Mouse (Mus musculus) CH12.LX (cell line): ENCODE data around the gene Dhodh. TPM values are rescaled to one million over a fixed set of nuclear protein-coding genes. Genes with fewer than 3 reads are reported as not detected.
A peak's percentile ranks its signal among the peaks of the same experiment; 100 is the strongest.

ENCODE experiments used
- DNase-seq: peaks from one replicate; pipeline ENCODE4 v3.0.0-alpha.2; 2013; ENCODE audit errors: extremely low read depth
- H3K27ac ChIP-seq: 2 replicates; pipeline ENCODE4 v1.5.1; 2012; ENCODE audit warnings: low read depth, mild to moderate bottlenecking, control low read depth, moderate library complexity; ENCODE audit not compliant: insufficient read depth
- H3K27me3 ChIP-seq: replicated peaks from 2 replicates; pipeline ENCODE3; 2012; ENCODE audit warnings: inconsistent platforms
- H3K36me3 ChIP-seq, 2 experiments: replicated peaks in 1 of 2; 2 replicates each; pipeline versions ENCODE3 to v1.6.1; 2012; ENCODE audit warnings: inconsistent platforms in 1 of 2, low read length in 1 of 2, mild to moderate bottlenecking in 1 of 2, mixed read lengths in 1 of 2, moderate library complexity in 1 of 2; ENCODE audit not compliant: control insufficient read depth in 1 of 2, insufficient read depth in 1 of 2
- H3K4me1 ChIP-seq, 2 experiments: 2 replicates each; pipeline ENCODE4 v1.6.1; 2012; ENCODE audit warnings: inconsistent platforms in 1 of 2, moderate library complexity in 1 of 2; ENCODE audit not compliant: insufficient read depth in 2 of 2, control insufficient read depth in 1 of 2
- H3K4me2 ChIP-seq: 2 replicates; pipeline ENCODE4 v1.6.1; 2012; ENCODE audit warnings: low read depth, mild to moderate bottlenecking, control low read depth; ENCODE audit not compliant: poor library complexity, insufficient read depth, severe bottlenecking
- H3K4me3 ChIP-seq, 3 experiments: fragments of 150-350 bp in 1 of 3; sonication (generic) in 1 of 3; replicated peaks in 1 of 3; 2 replicates each; pipeline versions ENCODE3 to v1.5.1; 2011 to 2012; ENCODE audit warnings: low read depth in 2 of 3, low read length in 2 of 3, mild to moderate bottlenecking in 2 of 3, moderate library complexity in 2 of 3, control low read depth in 1 of 3, improper control_type of control experiment in 1 of 3, inconsistent platforms in 1 of 3, mixed read lengths in 1 of 3; ENCODE audit not compliant: poor library complexity in 1 of 3
- H3K79me2 ChIP-seq: replicated peaks from 2 replicates; pipeline ENCODE4 v1.6.1; 2012; ENCODE audit warnings: mild to moderate bottlenecking, moderate library complexity; ENCODE audit not compliant: control insufficient read depth, poor library complexity, insufficient read depth, severe bottlenecking; ENCODE audit errors: extremely low read depth
- H3K9ac ChIP-seq: 2 replicates; pipeline ENCODE4 v1.6.1; 2012; ENCODE audit warnings: low read depth, mild to moderate bottlenecking, control low read depth, moderate library complexity; ENCODE audit not compliant: insufficient read depth
- H3K9me3 ChIP-seq: replicated peaks from 2 replicates; pipeline ENCODE3; 2012; ENCODE audit warnings: low read length, inconsistent platforms, mixed read lengths
- CHD2 ChIP-seq: IDR thresholded peaks from 2 replicates; pipeline ENCODE4 v1.6.1; 2011; ENCODE audit warnings: low read length, improper control_type of control experiment
- CTCF ChIP-seq, 2 experiments: IDR thresholded peaks in 1 of 2; conservative IDR thresholded peaks in 1 of 2; 2 replicates each; pipeline ENCODE4 v1.5.1; 2011 to 2012; ENCODE audit warnings: low read depth in 2 of 2, low read length in 2 of 2, improper control_type of control experiment in 1 of 2, inconsistent platforms in 1 of 2, mild to moderate bottlenecking in 1 of 2, moderate library complexity in 1 of 2
- ELF1 ChIP-seq: IDR thresholded peaks from 2 replicates; pipeline ENCODE4 v1.6.1; 2014; ENCODE audit warnings: low read depth, mild to moderate bottlenecking, inconsistent platforms, low read length, improper control_type of control experiment
- EP300 ChIP-seq: IDR thresholded peaks from 2 replicates; pipeline ENCODE4 v1.6.1; 2011; ENCODE audit warnings: low read length, improper control_type of control experiment
- GABPA ChIP-seq: IDR thresholded peaks from 2 replicates; pipeline ENCODE4 v1.6.1; 2012; ENCODE audit warnings: low read depth, low read length, improper control_type of control experiment, inconsistent platforms; ENCODE audit not compliant: insufficient replicate concordance
- IRF4 ChIP-seq: IDR thresholded peaks from 2 replicates; pipeline ENCODE4 v1.6.1; 2014; ENCODE audit warnings: low read depth, mild to moderate bottlenecking, inconsistent platforms, low read length, improper control_type of control experiment
- JUN ChIP-seq: IDR thresholded peaks from 2 replicates; pipeline ENCODE4 v1.6.1; 2011; ENCODE audit warnings: low read depth, mild to moderate bottlenecking, low read length, improper control_type of control experiment, moderate library complexity; ENCODE audit not compliant: insufficient read depth
- JUND ChIP-seq: conservative IDR thresholded peaks from 2 replicates; pipeline ENCODE4 v1.6.1; 2011; ENCODE audit warnings: low read depth, low read length, improper control_type of control experiment
- MYC ChIP-seq: IDR thresholded peaks from 2 replicates; pipeline ENCODE4 v1.6.1; 2011; ENCODE audit warnings: low read depth, mild to moderate bottlenecking, improper control_type of control experiment, low read length
- NELFE ChIP-seq: IDR thresholded peaks from 2 replicates; pipeline ENCODE4 v1.6.1; 2011; ENCODE audit warnings: low read depth, low read length, improper control_type of control experiment
- POLR2A ChIP-seq: IDR thresholded peaks from 2 replicates; pipeline ENCODE4 v1.6.1; 2011; ENCODE audit warnings: low read depth, mild to moderate bottlenecking, improper control_type of control experiment, low read length
- ZNF384 ChIP-seq: IDR thresholded peaks from 2 replicates; pipeline ENCODE4 v1.6.1; 2012; ENCODE audit warnings: low read depth, low read length, improper control_type of control experiment, inconsistent platforms
- dilution Hi-C: fragments of 300-500 bp; cut with MboI; formaldehyde crosslinking; loops from 2 replicates; pipeline ENCODE4 v1.14.3; 2020; ENCODE audit warnings: low sequenced_read_pairs; ENCODE audit not compliant: extremely low pct_unique_long_range_greater_than_20kb, extremely low pct_ligation_motif_present
- in situ Hi-C: fragments of 300-500 bp; cut with MboI; formaldehyde crosslinking; loops from 3 replicates; pipeline ENCODE4 v1.14.3; 2019; ENCODE audit warnings: low sequenced_read_pairs, low pct_ligation_motif_present, low pct_unique_long_range_greater_than_20kb, mixed read lengths
- polyA plus RNA-seq: library from polyadenylated mRNA; unstranded; fragments of >175 nt; gene quantifications from 2 replicates; pipeline ENCODE4 v1.2.1, GENCODE M21; 2012; ENCODE audit warnings: low read depth; ENCODE audit not compliant: insufficient read length
- total RNA-seq, 2 experiments: library from RNA; depleted of rRNA; stranded (reverse); fragments of 300-350 nt in 1 of 2; fragments of >200 nt in 1 of 2; gene quantifications; 2 replicates each; pipeline ENCODE4 v1.2.3; 2012 to 2014

Dhodh gene
- total and polyA plus RNA-seq, 3 experiments: 37.8 to 43.6 (median 38.5) TPM

- Histone ChIP-seq H3K79me2 (no peaks in the 10 kb centered on the region), H3K4me2 (peak overlapping the region; percentile 68), H3K36me3 (peaks cover 4 to 16% of the 10 kb centered on the region in 2 experiments), H3K9me3 (no peaks in the 10 kb centered on the region), H3K27me3 (no peaks in the 10 kb centered on the region), H3K9ac (no peak overlapping the region), H3K4me1 (peaks cover 14 to 20% of the 10 kb centered on the region in 2 experiments; a peak in 3 of 4 replicates), H3K27ac (no peak overlapping the region), H3K4me3 (no peak overlapping the region)
- DNase-seq: peak; percentile 50
- in situ Hi-C loops (no loop called here), dilution Hi-C loops (no loop called here)
- TF ChIP-seq CHD2: no peak
- peak; percentile 81 for TF ChIP-seq JUND
- 0 out of 2 replicates have a peak, but pooled peaks have one; percentile 22 for TF ChIP-seq MYC
- TF ChIP-seq EP300: peak; percentile 69
- TF ChIP-seq CTCF (conservative IDR thresholded peaks at IDR 0.05 in 1 of 2, IDR thresholded peaks at IDR 0.05 in 1 of 2; ENCODE audit: low read depth in 2 of 2, low read length in 2 of 2): no peak
- no peak for TF ChIP-seq ELF1
- TF ChIP-seq JUN: peak; percentile 57
- TF ChIP-seq NELFE: peak; percentile 31; the same call in 1 of the 2 replicates
- peak; percentile 84 for TF ChIP-seq IRF4
- TF ChIP-seq ZNF384: no peak
- 0 out of 2 replicates have a peak, but pooled peaks have one; percentile 33 for TF ChIP-seq POLR2A
- no peak for TF ChIP-seq GABPA
Observed at GRCm38 (mm10) chr8:109542165-109542564, 66.3 kb downstream of the Dhodh start.

Other genes with a start within 250 kb of the Dhodh start
- 0.04 TPM in 1 of 2 replicates, not detected in the other for gene Pmfbp1, start 114.6 kb downstream of the Dhodh start, total RNA-seq (2012; rRNA removed)
- gene Pmfbp1, start 114.6 kb downstream of the Dhodh start, total RNA-seq (2014; rRNA removed): 0.07 TPM in 1 of 2 replicates, not detected in the other
- 0.07 and 0.11 TPM in 2 replicates for gene Pmfbp1, start 114.6 kb downstream of the Dhodh start, polyA plus RNA-seq
- 41.7 and 49.1 TPM in 2 replicates for gene Dhx38, start 42.8 kb downstream of the Dhodh start, total RNA-seq (2012; rRNA removed)
- gene Dhx38, start 42.8 kb downstream of the Dhodh start, total RNA-seq (2014; rRNA removed): 19.7 and 20.8 TPM in 2 replicates
- gene Dhx38, start 42.8 kb downstream of the Dhodh start, polyA plus RNA-seq: 51.0 and 56.0 TPM in 2 replicates
- 13.4 and 13.5 TPM in 2 replicates for gene Txnl4b, start 42.8 kb downstream of the Dhodh start, total RNA-seq (2012; rRNA removed)
- gene Txnl4b, start 42.8 kb downstream of the Dhodh start, total RNA-seq (2014; rRNA removed): 17.0 and 17.8 TPM in 2 replicates
- gene Txnl4b, start 42.8 kb downstream of the Dhodh start, polyA plus RNA-seq: 12.4 and 13.6 TPM in 2 replicates
- not detected in 2 replicates for gene Hp, start 29.5 kb downstream of the Dhodh start, total RNA-seq (2012; rRNA removed)
- gene Hp, start 29.5 kb downstream of the Dhodh start, total RNA-seq (2014; rRNA removed): not detected in 2 replicates
- not detected in 2 replicates for gene Hp, start 29.5 kb downstream of the Dhodh start, polyA plus RNA-seq
- gene Pkd1l3, start 5.8 kb upstream of the Dhodh start, total RNA-seq (2012; rRNA removed): 5.8 and 6.0 TPM in 2 replicates
- gene Pkd1l3, start 5.8 kb upstream of the Dhodh start, total RNA-seq (2014; rRNA removed): 3.1 and 3.5 TPM in 2 replicates
- 9.6 and 10.0 TPM in 2 replicates for gene Pkd1l3, start 5.8 kb upstream of the Dhodh start, polyA plus RNA-seq
- gene Ist1, start 84.6 kb upstream of the Dhodh start, total RNA-seq (2012; rRNA removed): 38.2 and 38.9 TPM in 2 replicates
- gene Ist1, start 84.6 kb upstream of the Dhodh start, total RNA-seq (2014; rRNA removed): 57.2 and 62.2 TPM in 2 replicates
- gene Ist1, start 84.6 kb upstream of the Dhodh start, polyA plus RNA-seq: 49.5 and 53.1 TPM in 2 replicates
- gene Zfp821, start 96.9 kb upstream of the Dhodh start, total RNA-seq (2012; rRNA removed): 5.0 and 5.1 TPM in 2 replicates
- 3.4 and 4.1 TPM in 2 replicates for gene Zfp821, start 96.9 kb upstream of the Dhodh start, total RNA-seq (2014; rRNA removed)
- gene Zfp821, start 96.9 kb upstream of the Dhodh start, polyA plus RNA-seq: 4.1 and 5.2 TPM in 2 replicates
- 6.8 and 7.6 TPM in 2 replicates for gene Atxn1l, start 129.1 kb upstream of the Dhodh start, total RNA-seq (2012; rRNA removed)
- gene Atxn1l, start 129.1 kb upstream of the Dhodh start, total RNA-seq (2014; rRNA removed): 4.1 and 4.6 TPM in 2 replicates
- 15.2 and 18.5 TPM in 2 replicates for gene Atxn1l, start 129.1 kb upstream of the Dhodh start, polyA plus RNA-seq
- 29.5 and 32.9 TPM in 2 replicates for gene Ap1g1, start 169.9 kb upstream of the Dhodh start, total RNA-seq (2012; rRNA removed)
- gene Ap1g1, start 169.9 kb upstream of the Dhodh start, total RNA-seq (2014; rRNA removed): 39.6 and 40.8 TPM in 2 replicates
- gene Ap1g1, start 169.9 kb upstream of the Dhodh start, polyA plus RNA-seq: 54.7 and 60.4 TPM in 2 replicates